Mouse (Mus musculus) lung, adult 2 months (tissue): ENCODE measurements around the gene Prr18. TPM values are rescaled to one million over a fixed set of nuclear protein-coding genes. Genes with fewer than 3 reads are reported as not detected.
"Not testable (repeated sequence)": the region's sequence is repeated elsewhere in the genome, so short reads cannot be mapped to it uniquely, and the experiment has no call there.

Experiments used
- DNase-seq: peaks from one replicate; pipeline ENCODE4 v3.0.0; 2022
- H3K4me1 ChIP-seq: fragments of 200-500 bp; 2 replicates; pipeline ENCODE4 v1.6.1; 2011; ENCODE audit warnings: low read length; ENCODE audit not compliant: control insufficient read depth, insufficient read depth
- H3K4me3 ChIP-seq: fragments of 200-500 bp; replicated peaks from 2 replicates; pipeline ENCODE3; 2011; ENCODE audit warnings: low read depth, mild to moderate bottlenecking, control low read depth, low read length; ENCODE audit errors: extremely low read depth
- CTCF ChIP-seq: fragments of 200-500 bp; IDR thresholded peaks from 2 replicates; pipeline ENCODE4 v1.5.1; 2011; ENCODE audit warnings: mild to moderate bottlenecking, low read length, control low read depth; ENCODE audit not compliant: insufficient read depth
- POLR2A ChIP-seq: fragments of 200-500 bp; IDR thresholded peaks from 2 replicates; pipeline ENCODE4 v1.6.1; 2011; ENCODE audit warnings: low read depth, mild to moderate bottlenecking, control low read depth, low read length, borderline replicate concordance; ENCODE audit errors: extremely low read depth
- WGBS: fragments of 180-500 bp; shearing (Covaris S2); methylation state at CpG from one replicate; pipeline ENCODE4 v1.1.7; 2018; 5-methylcytosine and 5-hydroxymethylcytosine counted together
- polyA plus RNA-seq: library from polyadenylated mRNA; depleted of rRNA; stranded (reverse); fragments of >200 nt; gene quantifications from 2 replicates; pipeline ENCODE4 v1.2.3, GENCODE M21; 2012

The Prr18 gene
- polyA plus RNA-seq, 1 experiment: 14.4 TPM

- TF ChIP-seq CTCF (no peak), POLR2A (no peak)
- 54% methylated on average over 5 of the region's 5 CpGs for WGBS
- Histone ChIP-seq H3K4me3 (no peak overlapping the region), H3K4me1 (peaks cover 2% of the 10 kb centered on the region; the same call in 1 of the 2 replicates)
- no peak for DNase-seq
Observed at GRCm38 (mm10) chr17:8303671-8304070, 33.6 kb upstream of the Prr18 start.

GRCm38 (mm10) chr17:8305801-8306200, 31.5 kb upstream of the Prr18 start:
- DNase-seq: no peak
- WGBS: 32% methylated on average over 3 of the region's 3 CpGs
- TF ChIP-seq CTCF (peak; percentile 41; the same call in 1 of the 2 replicates), POLR2A (no peak)
- Histone ChIP-seq H3K4me1 (peaks cover 2% of the 10 kb centered on the region; the same call in 1 of the 2 replicates), H3K4me3 (no peak overlapping the region)

GRCm38 (mm10) chr17:8310838-8311614, 26.2 kb upstream of the Prr18 start, which contains the start of gene Sft2d1:
Sft2d1 (plus strand) TSS chr17:8311102.
- H3K4me3 ChIP-seq: peak within 1 kb of the TSS; percentile 64
- DNase-seq: peak; percentile 96
- TF ChIP-seq POLR2A (peak; percentile 82; the same call in 1 of the 2 replicates), CTCF (no peak)
- under 1% methylated on average over 54 of the region's 54 CpGs for WGBS
- H3K4me1 ChIP-seq: peaks cover 10% of the 10 kb centered on the region; the same call in 1 of the 2 replicates

- WGBS: 10% methylated on average over 3 of the region's 3 CpGs
- Histone ChIP-seq H3K4me1 (peaks cover 10% of the 10 kb centered on the region; the same call in 1 of the 2 replicates), H3K4me3 (peak overlapping the region; percentile 61)
- no peak for DNase-seq
- TF ChIP-seq POLR2A: no peak
- no peak for TF ChIP-seq CTCF
Observed at GRCm38 (mm10) chr17:8311751-8312150, 25.5 kb upstream of the Prr18 start.

GRCm38 (mm10) chr17:8313976-8314375, 23.3 kb upstream of the Prr18 start:
- H3K4me3 ChIP-seq: no peak overlapping the region
- WGBS: 87% methylated on average over 3 of the region's 3 CpGs
- TF ChIP-seq CTCF (no peak), POLR2A (no peak)
- no peak for DNase-seq
- H3K4me1 ChIP-seq: peaks cover 10% of the 10 kb centered on the region; the same call in 1 of the 2 replicates

- peak; percentile 32 for DNase-seq
- WGBS: 68% methylated on average over 1 of the region's 1 CpGs
- no peak overlapping the region for H3K4me3 ChIP-seq
- TF ChIP-seq CTCF: peak; percentile 63; the same call in 1 of the 2 replicates
- no peak for TF ChIP-seq POLR2A
- peaks cover 10% of the 10 kb centered on the region; the same call in 1 of the 2 replicates for H3K4me1 ChIP-seq
Observed at GRCm38 (mm10) chr17:8316251-8316650, 21.0 kb upstream of the Prr18 start.

- DNase-seq: not testable (repeated sequence)
Observed at GRCm38 (mm10) chr17:8326877-8327276, 10.4 kb upstream of the Prr18 start.

GRCm38 (mm10) chr17:8328511-8329174, 8.6 kb upstream of the Prr18 start:
- H3K4me1 ChIP-seq: no peaks in the 10 kb centered on the region
- DNase-seq: no peak
- TF ChIP-seq CTCF (peak; percentile 41), POLR2A (no peak)
- H3K4me3 ChIP-seq: no peak overlapping the region
- WGBS: 81% methylated on average over 7 of the region's 7 CpGs

More at GRCm38 (mm10) chr17:8326877-8327276, 10.4 kb upstream of the Prr18 start:
- H3K4me3 ChIP-seq, H3K4me1 ChIP-seq: not testable (repeated sequence)
- WGBS: 95% methylated on average over 11 of the region's 11 CpGs

GRCm38 (mm10) chr17:8330602-8331001, 6.7 kb upstream of the Prr18 start:
- no peak overlapping the region for H3K4me3 ChIP-seq
- H3K4me1 ChIP-seq: no peaks in the 10 kb centered on the region
- TF ChIP-seq CTCF (no peak), POLR2A (no peak)
- 61% methylated on average over 5 of the region's 5 CpGs for WGBS
- no peak for DNase-seq
